Mouse (Mus musculus) heart, postnatal 25 days (tissue): ENCODE data around the gene Kazald1. TPM values are rescaled to one million over a fixed set of nuclear protein-coding genes. Genes with fewer than 3 reads are reported as not detected.
"Not testable (repeated sequence)": the region's sequence is repeated elsewhere in the genome, so short reads cannot be mapped to it uniquely, and the experiment has no call there.

Source experiments
- DNase-seq: peaks from one replicate; pipeline ENCODE4 v3.0.0; 2022; ENCODE audit warnings: low spot score
- intact Hi-C: fragments of 180-260 bp; cut with DNase I; formaldehyde crosslinking; loops from one replicate; pipeline ENCODE4 v1.15.1; 2025
- total RNA-seq, 2 experiments: library from RNA; stranded (reverse); gene quantifications; 2 replicates each; pipeline ENCODE4 v1.2.3; 2021

The Kazald1 gene
- 1 to 10 TPM; 3.8 to 5.2 TPM for total RNA-seq

DNA sequence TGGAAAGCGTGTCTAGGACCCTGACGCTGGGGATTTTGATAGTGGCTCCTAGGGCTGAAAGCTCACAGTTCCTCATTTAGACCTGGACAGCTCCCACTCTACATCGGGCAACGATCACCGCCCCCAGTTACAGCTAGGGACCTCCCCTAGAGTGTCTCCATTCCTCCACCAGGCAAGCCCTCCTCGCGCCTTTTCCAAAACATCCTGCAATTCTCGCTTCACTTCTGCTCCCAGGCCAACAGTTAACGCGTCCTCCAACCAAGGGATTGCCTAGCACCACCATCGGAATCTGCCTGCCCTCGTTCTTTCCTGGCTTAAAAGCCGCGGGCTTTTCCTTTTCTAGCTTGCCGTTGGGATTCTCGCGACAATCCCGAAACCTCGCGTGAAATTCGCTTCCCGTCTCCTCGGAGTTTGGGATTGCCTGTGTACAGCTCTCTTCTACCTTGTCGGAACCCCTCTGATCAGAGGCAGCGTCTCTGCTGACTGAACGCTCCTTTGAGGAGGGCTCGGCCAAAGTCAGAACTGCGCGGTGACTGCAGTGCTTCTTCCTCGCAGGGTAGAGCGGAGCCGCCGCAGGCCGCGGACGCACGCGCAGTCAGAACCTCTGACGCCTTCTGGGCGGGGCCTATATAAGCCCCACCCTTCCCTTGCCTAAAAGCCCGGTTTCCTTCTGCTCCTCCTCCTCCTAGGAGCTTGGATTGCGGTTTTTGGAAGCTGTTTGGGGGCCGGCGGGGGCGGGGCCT is at the start of gene Kazald1:
Gene Kazald1 (plus strand): TSS at position 662 of the 743 bp plus-strand sequence.
- intact Hi-C loops: loop anchor here (2.0 to 5.0 kb wide), 2 partner anchors 16 to 83 kb away; no protein-coding TSS in a partner anchor

DNA sequence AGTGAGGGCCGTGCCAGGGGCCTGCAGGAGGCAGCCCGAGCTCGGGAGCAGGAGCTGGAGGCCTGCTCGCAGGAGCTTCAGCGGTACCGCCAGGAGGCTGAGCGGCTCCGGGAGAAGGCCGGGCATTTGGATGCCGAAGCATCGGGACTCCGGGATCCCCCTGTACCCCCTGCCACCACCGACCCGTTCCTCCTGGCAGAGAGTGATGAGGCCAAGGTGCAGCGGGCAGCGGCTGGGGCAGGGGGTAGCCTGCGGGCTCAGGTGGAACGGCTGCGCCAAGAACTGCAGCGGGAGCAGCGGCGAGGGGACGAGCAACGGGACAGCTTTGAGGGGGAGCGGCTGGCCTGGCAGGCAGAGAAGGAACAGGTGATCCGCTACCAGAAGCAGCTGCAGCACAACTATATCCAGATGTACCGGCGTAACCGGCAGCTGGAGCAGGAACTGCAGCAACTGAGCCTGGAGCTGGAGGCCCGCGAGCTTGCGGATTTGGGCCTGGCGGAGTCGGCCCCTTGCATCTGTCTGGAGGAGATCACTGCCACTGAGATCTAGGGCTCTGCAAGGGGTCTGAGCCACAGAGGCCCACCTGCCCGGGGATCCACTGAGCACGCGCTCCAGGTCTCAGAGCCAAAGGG is 49.0 kb upstream of the Kazald1 start:
- no peak for DNase-seq
- intact Hi-C loops: no loop called here

More for the DNA sequence above, at the start of gene Kazald1:
- peak; percentile 90 for DNase-seq

DNA sequence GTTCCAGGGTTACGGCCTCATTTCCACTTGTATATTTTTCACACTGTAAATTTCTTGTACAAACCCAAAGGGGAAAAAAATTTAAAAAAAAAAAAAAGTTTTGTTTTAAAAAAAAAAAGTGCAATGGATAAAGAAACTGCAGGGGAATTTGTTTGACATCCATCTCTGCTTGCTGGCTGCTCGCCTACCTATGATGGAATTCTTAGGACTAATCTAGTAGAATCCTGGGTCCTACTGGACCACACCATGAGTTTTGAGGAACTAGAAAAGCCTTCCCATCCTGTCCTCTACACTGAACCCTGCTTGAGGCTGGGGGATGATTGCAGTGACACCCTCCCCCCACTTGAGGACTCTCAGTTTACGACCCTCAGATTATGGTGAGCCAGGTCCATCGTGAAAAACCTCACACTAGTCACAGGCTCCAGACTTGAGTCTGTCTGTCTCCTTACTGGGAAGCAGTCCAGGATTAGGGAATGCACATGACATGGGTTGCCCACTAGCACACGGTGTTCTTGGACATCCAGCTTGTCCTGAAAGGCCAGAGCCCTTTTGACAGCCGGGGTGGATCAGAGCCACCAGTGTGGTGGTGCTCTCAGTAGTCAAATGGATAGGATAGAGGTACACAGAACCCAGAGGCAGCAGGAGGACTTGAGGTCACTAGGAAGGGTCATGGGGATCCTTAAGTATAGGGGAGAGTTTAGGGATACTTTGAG is 47.9 kb upstream of the Kazald1 start:
- intact Hi-C loops: no loop called here
- no peak for DNase-seq

DNA sequence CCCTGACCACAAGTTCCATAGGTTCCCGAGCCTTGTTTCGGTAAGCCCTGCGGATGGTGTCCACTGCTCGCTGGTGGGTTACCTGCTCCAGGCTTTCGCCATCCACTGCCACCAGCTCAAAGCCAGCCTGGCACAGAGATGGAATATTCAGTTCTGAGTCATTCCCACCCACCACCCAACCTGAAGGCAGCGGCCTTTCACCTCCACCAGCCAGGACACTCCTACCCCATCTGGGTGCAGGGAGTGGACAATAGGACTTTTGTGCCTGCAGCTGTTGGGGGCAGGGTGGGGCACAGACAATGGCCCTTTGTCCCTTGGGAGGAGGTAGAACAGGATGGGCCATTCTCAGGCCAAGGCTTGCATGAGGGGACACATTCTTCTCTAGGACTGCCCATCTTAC is 47.2 kb upstream of the Kazald1 start:
- no peak for DNase-seq
- intact Hi-C loops: no loop called here

DNA sequence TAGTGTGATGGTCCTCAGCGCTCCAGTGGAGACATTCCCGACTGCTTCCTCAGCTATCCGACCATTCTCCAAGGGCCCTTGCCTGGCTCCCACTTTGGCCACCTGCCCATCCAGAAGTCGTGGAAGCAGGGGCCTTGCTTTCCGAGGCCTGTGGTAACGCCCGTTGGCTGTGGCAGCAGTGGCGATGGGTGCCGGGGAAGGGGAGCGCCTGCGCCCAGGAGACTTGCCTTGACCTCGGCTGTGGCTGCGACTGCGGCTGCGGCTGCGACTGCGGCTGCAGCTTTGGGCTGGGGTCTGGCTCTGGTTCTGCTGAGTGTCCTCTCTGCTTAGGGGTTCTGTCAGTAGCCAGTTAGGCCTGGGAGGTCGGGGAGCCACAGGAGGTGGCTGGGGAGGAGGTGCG is 46.3 kb upstream of the Kazald1 start:
- intact Hi-C loops: no loop called here

DNA sequence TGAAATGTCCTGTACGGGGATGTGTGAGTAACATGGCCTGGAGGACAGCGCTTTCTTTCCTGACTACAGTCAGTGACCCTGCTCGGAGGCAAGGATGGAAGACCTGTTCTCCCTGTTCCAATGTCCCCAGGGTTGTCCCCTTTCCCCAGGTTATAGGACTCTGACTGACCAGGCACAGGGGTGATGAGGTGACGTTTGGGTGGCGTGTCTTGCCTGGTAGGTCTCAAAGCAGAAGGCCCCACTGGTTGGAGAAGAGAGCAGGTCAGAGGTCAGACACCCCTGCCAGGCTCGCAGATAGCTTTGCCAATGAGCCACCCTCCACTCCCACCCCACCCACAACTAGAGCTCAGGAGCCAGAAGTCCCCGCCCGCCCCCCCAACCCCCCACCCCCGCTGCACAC is 45.5 kb upstream of the Kazald1 start:
- no peak for DNase-seq

More for the DNA sequence above, 46.3 kb upstream of the Kazald1 start:
- no peak for DNase-seq

DNA sequence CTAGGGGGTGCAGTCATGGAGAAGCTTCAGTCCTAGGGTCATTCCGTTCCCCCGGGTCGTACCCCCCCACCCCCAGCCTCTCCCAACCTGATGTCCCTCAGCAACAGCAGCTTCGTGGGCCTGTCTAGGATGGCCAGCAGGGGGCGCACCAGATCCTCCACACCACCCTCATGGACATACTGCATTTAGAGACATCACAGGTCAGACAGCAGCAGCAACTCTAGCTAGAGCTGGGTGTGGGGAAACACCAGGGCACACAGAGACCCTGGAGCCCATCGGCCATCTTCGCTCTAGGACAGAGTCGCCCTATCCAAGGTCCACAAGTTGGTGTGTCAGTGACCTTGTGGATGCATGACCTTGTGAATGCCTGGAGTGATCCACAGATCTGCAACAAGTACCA is 44.9 kb upstream of the Kazald1 start:
- DNase-seq: no peak
- intact Hi-C loops: loop anchor here (5.0 to 10.0 kb wide), 2 partner anchors 45 to 98 kb away; partner anchors contain the start of genes Sema4g and Slf2

More for the DNA sequence above, 45.5 kb upstream of the Kazald1 start:
- intact Hi-C loops: no loop called here

DNA sequence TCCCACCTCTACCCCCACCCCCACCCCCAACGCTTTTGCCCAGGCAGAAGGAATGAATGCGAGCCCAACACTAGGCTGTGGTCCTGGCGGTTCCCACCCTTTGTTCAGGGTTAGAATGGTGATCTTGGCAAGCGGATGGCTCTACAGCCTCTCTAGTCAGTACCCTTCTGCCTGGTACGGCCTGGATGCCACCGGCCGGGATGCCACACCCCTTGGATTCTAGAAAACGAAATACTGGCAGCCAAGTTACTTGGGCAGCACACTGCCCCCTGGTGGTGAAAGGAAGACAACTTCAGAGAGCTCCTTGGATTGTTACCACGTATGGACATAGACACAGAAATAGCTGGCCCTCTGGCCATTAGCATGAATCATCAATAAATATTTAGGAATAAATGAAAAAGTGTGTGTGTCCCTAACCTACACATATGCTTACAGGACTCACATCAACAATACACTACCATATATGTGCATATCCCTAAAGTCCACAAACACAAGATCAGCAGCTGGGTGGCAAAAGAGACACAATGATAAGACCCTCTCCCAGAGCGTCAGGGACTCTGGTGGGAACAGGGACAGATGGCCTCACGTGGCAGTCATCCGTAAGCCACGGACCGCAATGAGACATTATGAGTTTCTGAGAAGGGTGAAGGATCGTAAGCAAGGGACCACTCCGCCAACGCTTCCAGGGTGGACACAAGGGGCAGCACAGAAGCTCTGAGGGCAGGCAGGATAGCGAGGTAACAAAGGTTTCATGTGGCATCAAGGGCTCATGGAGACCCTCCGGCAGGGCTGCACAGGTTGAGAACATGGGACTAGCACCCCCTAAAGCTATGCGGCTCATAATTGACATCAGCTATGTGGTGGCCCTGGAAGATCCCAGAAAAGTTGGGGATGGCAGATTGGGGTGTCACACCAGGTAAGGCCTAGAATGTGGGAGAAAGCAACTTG is 44.0 kb upstream of the Kazald1 start:
- intact Hi-C loops: loop anchor here (1.0 to 10.0 kb wide), 3 partner anchors 18 to 99 kb away; partner anchors contain the start of genes Sema4g and Slf2
- DNase-seq: peak; percentile 59

DNA sequence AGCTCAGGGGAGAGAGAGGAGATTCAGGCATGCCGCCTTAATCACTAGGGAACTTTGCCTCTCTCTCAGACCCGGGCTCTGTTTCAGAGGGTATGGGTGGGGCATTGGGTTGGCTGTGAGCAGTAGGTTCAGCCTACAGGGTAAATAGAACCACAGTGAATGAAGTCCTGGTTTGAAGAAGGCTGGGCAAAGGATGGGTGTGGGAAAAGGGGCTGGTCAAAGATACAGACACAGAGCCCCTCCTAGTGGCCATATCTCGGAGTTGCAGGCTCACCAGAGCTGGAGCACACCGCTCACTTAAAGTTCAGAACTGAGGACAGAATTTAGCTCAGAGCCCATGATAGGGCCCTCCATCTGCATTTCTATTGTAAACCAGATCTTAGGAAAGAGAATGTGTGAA is 43.3 kb upstream of the Kazald1 start:
- intact Hi-C loops: loop anchor here (1.0 to 10.0 kb wide), 3 partner anchors 18 to 99 kb away; partner anchors contain the start of genes Sema4g and Slf2
- peak; percentile 53 for DNase-seq

DNA sequence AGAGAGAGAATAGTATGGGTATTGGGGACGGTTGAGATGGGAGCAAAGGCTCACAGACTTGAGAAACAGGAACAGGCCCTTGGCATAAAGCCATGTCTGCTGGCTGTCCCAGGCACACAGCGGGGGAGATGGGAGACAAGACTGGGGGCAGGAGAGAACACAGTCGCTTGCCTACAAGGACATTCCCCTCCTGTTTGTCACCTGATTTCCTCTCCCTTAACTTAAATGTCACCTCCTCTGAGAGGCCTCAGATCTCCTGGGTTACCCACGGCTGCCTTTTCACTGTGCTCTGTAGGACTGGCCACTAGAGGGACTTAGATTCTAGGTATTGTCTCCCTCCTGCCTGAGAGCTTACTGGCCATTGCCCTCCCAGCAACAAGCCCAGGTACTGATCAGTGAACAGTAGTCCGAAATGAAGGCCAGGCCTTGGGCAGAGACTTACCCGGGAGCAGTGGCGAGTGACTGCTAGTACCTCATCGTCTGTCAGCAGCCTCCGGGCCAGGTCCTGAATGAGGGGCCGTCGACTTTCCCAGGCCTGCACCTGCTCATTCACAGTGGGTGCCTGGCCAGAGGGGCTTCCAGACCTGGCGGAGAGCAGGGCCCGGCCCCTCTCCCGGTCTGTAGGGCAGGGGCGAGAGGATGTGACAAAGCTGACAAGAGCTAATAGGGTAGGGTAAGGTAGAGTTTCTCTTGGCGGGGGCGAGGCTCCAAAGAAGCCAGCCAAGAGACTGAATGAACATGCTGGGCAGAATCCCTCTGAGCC is 42.3 kb upstream of the Kazald1 start:
- intact Hi-C loops: loop anchor here (5.0 to 10.0 kb wide), 2 partner anchors 48 to 100 kb away; partner anchors contain the start of genes Sema4g and Slf2
- DNase-seq: no peak

DNA sequence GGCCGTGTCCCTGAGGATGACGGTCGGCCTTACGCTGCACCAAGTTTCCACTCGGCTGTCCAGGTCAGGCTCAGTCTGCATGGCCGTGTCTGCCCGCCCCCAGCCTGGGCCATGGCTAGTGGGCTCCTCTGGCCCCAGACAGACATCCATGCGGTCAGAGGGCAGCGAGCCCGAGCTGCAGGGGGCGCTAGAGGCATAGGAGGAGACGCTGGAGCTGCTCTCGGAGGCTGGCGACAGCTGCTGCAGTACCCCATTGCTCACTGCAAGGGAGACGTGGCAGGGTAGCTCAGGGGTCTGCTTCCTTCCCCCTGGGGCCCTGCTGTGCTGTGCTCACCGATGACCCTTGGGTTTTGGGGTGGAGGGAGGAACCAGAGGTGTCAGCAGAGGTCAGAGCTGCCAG is 38.2 kb upstream of the Kazald1 start:
- intact Hi-C loops: loop anchor here (10.0 kb wide), 1 partner anchor 52 kb away; the partner anchor contains the start of gene Sema4g
- DNase-seq: no peak

DNA sequence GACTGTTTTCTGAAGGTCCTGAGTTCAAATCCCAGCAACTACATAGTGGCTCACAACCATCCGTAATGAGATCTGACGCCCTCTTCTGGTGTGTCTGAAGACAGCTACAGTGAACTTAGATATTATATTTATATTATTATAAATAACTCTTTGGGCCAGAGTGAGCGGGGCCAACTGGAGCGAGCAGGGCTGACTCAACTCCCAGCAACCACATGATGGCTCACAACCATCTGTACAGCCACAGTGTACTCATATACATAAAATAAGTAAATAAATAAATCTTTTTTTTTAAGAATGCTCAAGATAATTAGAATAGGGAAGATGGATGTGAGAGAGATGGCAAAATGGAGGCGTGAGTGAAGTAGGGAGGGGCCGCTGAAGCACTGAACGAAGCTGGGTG is 36.8 kb upstream of the Kazald1 start:
- DNase-seq: not testable (repeated sequence)
- intact Hi-C loops: loop anchor here (10.0 kb wide), 1 partner anchor 53 kb away; the partner anchor contains the start of gene Sema4g

DNA sequence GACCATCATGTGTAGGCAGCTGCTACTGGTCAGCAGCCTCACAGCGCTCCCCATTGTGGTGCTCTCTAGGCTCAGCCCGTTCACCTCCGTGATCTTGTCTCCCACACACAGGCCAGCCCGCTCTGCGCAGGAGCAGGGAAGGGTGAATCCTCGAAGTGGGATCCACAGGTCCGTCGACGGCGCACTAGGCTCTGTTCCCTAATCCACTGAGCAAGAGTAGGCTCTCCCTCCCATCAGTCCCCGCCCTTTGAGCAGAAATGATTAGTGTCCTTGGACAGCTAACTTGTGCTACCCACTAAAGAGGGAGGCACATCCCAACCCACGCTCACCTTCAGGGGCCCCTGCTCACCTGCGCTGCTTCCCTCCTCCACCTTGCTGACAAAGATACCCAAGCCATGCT is 34.8 kb upstream of the Kazald1 start:
- intact Hi-C loops: no loop called here
- DNase-seq: no peak

DNA sequence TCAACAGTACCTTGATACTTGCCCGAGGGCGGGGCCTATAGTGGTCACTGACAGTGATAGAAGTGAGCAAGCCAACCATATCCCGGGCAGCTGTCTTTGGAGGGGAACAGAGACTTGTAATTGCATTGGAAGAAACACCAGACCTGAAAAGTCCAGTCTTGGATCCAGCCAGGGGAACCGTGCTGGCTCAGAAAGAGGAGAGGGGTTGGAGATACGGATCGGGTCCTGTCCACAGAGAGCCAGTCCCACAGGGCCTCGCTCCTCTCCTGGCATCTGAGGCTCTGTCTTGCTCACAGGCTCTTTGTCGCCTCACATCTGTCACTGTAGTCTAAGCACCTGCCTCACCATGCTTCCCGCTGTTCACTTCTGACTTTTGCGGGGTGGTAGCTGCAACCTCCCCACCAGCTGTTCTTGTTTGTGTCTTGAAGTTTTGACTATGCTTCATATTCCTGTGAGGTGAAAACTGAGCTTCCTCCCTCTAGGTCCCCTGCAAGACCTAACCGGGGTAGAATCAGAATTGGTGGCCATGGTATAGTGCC is 30.6 kb upstream of the Kazald1 start:
- intact Hi-C loops: no loop called here
- no peak for DNase-seq

DNA sequence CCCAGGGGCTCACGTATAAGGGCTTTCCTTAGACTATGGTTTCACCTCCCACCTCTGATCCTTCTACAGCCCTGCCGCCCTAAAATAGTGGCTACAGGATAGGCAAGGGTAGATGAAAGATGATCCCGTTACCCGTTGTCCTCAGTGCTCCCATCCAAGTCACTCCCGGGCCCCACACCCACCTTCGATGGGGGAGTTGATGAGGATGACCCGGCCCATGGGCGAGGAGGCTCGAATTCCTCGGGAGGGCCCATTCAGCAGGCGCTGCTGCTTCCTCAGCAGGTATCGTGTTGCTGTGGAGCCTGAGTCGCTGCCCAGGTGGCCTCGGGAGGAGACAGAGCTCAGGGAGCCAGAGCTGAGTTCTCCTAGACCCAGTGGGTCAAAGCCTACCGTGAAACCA is 29.8 kb upstream of the Kazald1 start:
- intact Hi-C loops: no loop called here
- no peak for DNase-seq

DNA sequence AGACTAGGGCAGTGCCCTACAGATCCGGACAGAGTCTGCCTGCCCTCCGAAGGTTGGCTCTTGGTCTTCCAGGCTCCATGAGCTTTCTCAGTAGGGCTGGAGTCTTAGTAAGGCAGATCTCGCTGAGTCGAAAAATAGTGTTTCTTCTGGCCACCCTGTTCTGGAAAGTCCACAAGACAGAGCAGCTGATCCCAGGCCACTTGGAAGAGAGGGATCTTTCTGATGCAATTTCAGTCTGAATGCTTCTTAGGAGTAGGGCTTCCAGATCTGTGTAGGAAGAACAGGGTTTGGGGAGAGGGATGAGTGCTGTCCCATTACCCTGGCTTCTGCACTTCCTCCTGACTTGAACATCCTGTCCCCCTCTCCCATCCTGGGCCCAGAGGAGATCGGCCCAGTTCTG is 29.4 kb upstream of the Kazald1 start, which contains the start of gene Pdzd7:
Gene Pdzd7 (minus strand): TSS at position 67 of the 400 bp plus-strand sequence.
- DNase-seq: no peak
- intact Hi-C loops: no loop called here

DNA sequence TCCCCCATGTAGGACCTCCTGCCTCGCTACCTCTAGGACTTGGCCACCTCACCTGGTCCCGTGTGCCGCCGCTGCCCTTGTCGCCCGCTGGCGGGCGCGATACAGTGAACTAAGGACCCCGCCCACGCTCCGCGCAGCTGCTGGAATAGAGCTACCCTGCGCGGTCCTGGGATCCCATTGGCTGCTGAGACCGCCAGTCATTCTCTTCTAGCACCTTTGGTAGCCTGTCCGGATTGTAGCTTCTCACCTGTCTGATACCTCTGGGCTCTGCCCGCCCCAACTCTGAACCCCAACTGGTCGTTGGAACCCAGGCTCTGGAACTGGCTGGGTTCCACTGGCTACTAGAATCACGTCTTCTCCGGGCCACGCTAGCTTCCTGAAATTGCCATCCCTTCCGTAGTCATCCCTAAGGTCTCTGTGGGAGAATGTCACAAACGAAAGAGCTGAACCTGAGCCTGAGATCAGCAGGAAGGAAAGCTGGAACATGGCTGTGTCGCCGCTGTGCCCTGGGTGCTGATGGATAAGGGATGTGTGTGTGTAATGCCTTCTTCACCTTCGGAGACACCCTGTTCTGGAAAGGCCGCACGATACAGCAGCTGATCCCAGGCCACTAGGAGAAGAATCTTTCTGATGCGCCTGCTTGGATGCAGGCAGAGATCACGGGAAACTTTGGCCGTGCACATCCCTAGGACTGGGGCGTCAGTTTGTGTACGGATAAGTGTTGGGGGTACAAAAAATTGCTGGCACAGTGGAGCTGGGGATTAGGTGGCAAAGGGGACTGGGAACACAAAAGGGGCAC is 28.3 kb upstream of the Kazald1 start:
- DNase-seq: peak; percentile 70
- intact Hi-C loops: no loop called here
